Mouse (Mus musculus): Measurements from ENCODE around the gene Ackr3. TPM values are rescaled to one million over a fixed set of nuclear protein-coding genes. Genes with fewer than 3 reads are reported as not detected.

The Ackr3 gene
- total RNA-seq, 2 experiments from 2014 or later: 10.5 to 13.2 TPM

GRCm38 (mm10) chr1:90228323-90228697 lies 24.5 kb downstream of the Ackr3 start:
- DNase-seq: no peak

DNA sequence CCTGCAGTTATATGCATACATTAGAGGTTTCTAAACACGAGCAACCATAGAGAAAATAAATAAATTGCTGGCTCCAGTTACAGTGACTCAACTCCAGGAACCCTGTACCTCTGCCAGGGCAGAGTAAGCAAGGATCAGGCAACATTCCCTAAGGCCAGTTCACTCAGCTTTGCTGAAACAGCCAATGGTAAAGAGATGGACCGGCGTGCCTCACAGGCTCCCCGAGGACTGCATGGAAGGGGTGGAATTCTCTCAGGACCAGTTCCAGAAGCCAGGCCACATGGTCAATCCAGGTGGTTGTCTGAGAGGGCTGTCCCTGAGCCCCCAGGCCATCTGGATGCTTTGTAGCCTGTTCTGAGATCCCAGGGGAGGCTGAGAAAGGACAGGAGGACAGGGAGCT lies 26.8 kb downstream of the Ackr3 start:
- DNase-seq: no peak

DNA sequence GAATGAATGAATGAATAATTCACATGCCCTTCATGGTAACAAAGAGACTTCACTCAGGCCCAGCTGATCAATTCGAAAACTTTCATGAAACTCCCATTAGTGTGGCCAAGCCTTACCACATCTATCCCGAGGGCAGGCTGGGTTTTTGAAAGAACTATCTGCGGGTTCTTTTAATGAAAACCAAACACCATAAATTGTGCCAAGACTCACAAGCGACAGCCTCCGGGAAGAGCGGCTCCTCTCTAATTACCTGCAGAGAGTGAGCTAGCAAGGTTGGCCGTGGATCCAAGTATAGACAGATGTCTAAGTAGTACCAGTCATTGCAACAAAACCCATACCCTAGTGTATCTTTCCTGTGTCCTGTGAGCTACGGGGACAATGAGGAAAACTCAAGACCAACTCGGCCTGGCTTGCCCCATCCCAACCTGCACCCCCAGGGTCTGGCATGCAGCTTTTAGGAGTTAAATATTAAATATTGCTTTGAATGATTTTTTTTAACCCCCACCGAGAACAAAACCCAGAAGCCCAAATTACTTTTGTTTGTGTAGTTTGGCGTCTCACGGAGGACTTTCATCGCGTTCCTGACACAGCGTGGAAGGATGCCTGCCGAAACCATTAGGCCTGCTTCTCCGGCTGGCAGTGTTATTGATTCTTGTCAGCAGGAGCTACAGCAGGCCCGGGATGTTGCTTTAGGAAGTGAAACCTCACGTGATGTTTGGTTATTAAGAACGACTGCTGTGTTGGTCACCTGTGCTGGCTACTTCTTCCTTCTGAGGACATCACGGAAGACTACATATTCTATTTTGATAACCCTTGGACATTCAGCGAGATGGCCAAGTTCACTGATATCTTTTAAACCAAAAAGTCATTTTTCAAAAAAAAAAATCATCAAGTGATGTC lies 28.1 kb downstream of the Ackr3 start:
- DNase-seq: no peak

- no peak for DNase-seq
Measured at GRCm38 (mm10) chr1:90232491-90232885, 28.7 kb downstream of the Ackr3 start.

GRCm38 (mm10) chr1:90234620-90235054 lies 30.9 kb downstream of the Ackr3 start:
- DNase-seq: peak; percentile 49

- no peak for DNase-seq
Measured at GRCm38 (mm10) chr1:90236640-90237039, 32.9 kb downstream of the Ackr3 start.

GRCm38 (mm10) chr1:90238095-90238888 lies 34.5 kb downstream of the Ackr3 start:
- no peak for DNase-seq

GRCm38 (mm10) chr1:90239336-90240225 lies 35.8 kb downstream of the Ackr3 start:
- DNase-seq: no peak

GRCm38 (mm10) chr1:90240287-90240686 lies 36.5 kb downstream of the Ackr3 start:
- no peak for DNase-seq

DNA sequence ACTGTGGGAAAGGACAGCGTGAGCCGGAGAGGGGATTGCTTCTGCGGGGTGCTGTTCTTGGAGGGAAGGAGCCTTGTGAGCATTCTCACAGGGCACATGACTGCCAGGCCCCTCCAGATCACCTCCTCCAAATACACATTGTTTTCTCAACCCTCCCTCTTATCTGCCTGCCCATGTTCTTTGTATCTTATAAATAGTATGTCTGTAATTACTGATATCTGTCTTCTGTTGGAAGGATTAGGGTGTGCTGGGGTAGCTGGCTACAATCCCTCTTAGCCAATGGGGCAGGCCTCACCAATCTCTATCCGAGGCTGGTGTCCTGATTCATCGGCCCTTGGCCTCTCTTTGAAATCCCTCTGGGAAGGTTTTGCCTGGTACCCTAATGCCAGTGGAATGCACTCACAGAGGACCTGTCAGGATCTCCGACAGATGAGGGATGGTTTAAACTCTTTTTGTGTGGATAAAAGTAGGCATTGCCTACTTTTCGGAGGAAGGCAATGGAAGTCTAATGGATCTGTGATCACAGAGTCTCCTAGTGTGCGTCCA lies 38.7 kb downstream of the Ackr3 start:
- no peak for DNase-seq

DNA sequence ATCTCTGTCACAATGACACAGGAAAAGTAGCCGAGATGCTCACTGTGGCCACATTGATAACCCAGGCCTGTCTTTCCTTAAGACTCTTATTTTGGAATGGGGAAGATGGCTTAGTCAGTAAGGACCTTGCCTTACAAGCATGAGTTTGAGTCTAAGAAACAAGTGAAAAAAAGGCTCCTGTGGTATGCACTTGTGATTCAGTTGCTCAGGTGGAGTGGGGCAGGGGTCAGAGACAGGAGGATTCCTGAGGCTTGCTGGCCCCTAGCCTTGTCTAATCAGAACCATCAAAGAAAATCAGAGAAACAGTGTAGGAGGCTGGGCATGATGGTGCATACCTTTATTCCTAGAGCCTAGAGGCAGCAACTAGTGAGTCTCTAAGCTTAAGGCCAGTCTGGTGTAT lies 40.8 kb downstream of the Ackr3 start:
- no peak for DNase-seq

GRCm38 (mm10) chr1:90245533-90245932 lies 41.8 kb downstream of the Ackr3 start:
- DNase-seq: no peak

- DNase-seq: no peak
Measured at GRCm38 (mm10) chr1:90246035-90246434, 42.3 kb downstream of the Ackr3 start.

- DNase-seq: no peak
Measured at GRCm38 (mm10) chr1:90246800-90247199, 43.0 kb downstream of the Ackr3 start.

GRCm38 (mm10) chr1:90247234-90247633 lies 43.5 kb downstream of the Ackr3 start:
- DNase-seq: no peak

DNA sequence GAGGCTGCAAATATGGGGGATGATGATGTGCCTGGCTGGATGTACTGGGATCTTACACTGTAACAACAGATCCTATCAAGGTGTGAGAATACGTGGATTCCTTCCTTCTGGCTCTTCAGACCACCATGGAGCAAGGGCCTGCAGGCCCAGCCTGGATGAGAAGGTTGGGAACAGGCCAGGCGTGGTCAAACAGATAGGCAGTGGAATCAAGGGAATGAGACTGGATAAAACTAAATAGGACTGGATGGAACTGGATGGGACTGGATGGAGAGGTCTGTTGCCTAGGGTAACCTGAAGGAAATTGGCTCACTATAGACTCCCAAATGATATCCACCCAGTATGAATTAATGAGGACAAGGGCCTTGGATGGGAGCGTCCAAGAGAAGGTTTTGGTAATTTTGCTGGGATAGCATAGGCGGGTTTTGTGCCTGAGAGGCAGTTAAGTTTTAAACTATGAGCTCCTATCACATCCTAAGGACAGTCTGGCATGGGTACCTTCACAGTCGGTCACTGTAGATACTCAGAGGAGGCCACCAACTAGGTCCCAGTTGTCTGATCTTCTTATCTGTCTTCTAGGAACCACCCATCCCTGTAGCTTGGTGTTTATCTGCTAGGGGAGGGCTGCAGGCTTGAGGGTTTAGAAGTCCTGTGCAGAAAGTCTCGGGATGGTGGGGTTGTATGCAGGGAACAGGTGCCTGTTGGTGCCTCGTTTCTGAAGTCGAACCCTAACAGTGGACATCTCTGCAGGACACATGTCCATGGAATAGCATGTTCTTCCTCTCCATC lies 44.2 kb downstream of the Ackr3 start:
- no peak for DNase-seq

GRCm38 (mm10) chr1:90248966-90249735 lies 45.4 kb downstream of the Ackr3 start:
- DNase-seq: no peak

GRCm38 (mm10) chr1:90250419-90250818 lies 46.6 kb downstream of the Ackr3 start:
- no peak for DNase-seq

GRCm38 (mm10) chr1:90251156-90251555 lies 47.4 kb downstream of the Ackr3 start:
- no peak for DNase-seq

GRCm38 (mm10) chr1:90253465-90253864 lies 49.7 kb downstream of the Ackr3 start:
- DNase-seq: no peak
